13 mouse cellular contexts compared by ENCODE assay signal in genomic region chr1:119654307-119654706, GRCm38 (mm10). TPM values are rescaled to one million over a fixed set of nuclear protein-coding genes. Genes with fewer than 3 reads are reported as not detected.
DNase-seq lines count a peak whose midpoint lies in the region; ATAC-seq and TF ChIP-seq lines count a peak whose summit lies in the region.
"Had no signal": no experiment of that assay in that cellular context is flagged by ENCODE, and none has a peak within 500 bp of the region (broad histone marks: within the 10 kb centered on the region; RNA-seq: fewer than 3 reads in every experiment).

No protein-coding gene starts in this region.

- peak; percentile 37 for TF ChIP-seq CTCF in heart, postnatal 0 days (IDR thresholded peaks at IDR 0.05; ENCODE audit: low read depth)

- H3K27ac ChIP-seq in heart, postnatal 0 days (ENCODE audit: low read depth), result no peak overlapping the region
- H3K27ac ChIP-seq: limb, embryonic 15.5 days had no signal

- H3K4me1 ChIP-seq in heart, postnatal 0 days (ENCODE audit: control insufficient read depth, insufficient read depth), result no peaks in the 10 kb centered on the region
- H3K4me1 ChIP-seq: limb, embryonic 15.5 days had no signal

- H3K4me3 ChIP-seq in heart, postnatal 0 days (ENCODE audit: low read depth, low read length), result no peak overlapping the region
- H3K4me3 ChIP-seq: limb, embryonic 15.5 days had no signal

- TF ChIP-seq EP300 in heart, postnatal 0 days (IDR thresholded peaks at IDR 0.05; ENCODE audit: low read depth), result no peak

- H3K9ac ChIP-seq in heart, postnatal 0 days (replicated peaks; ENCODE audit: low read depth, low read length), result no peak overlapping the region
- H3K9ac ChIP-seq: limb, embryonic 15.5 days had no signal

- peaks cover 3% of the 10 kb centered on the region; the same call in 1 of the 2 replicates for H3K36me3 ChIP-seq in heart, postnatal 0 days (replicated peaks; ENCODE audit: control insufficient read depth, insufficient read depth, low read length)
- H3K36me3 ChIP-seq: limb, embryonic 15.5 days had no signal

- H3K4me2 ChIP-seq in heart, postnatal 0 days (ENCODE audit: low read depth, low read length), result no peak overlapping the region
- H3K4me2 ChIP-seq: limb, embryonic 15.5 days had no signal

- H3K9me3 ChIP-seq in heart, postnatal 0 days (replicated peaks; ENCODE audit: control insufficient read depth, low read length), result no peaks in the 10 kb centered on the region
- H3K9me3 ChIP-seq: limb, embryonic 15.5 days had no signal

- no peak for ATAC-seq in heart, postnatal 0 days (ENCODE audit: insufficient read depth, low read depth)
- 0 out of 2 replicates have a peak, but pooled peaks have one; percentile 22 for ATAC-seq in granulocyte monocyte progenitor cell, adult 5-6 weeks (replicated peaks; ENCODE audit: poor library complexity, severe bottlenecking)
- ATAC-seq: activated CD4-positive, CD25-positive, alpha-beta regulatory T cell, adult 4 months had no signal

- no peak for DNase-seq in heart, postnatal 0 days (ENCODE audit: low spot score)
- no peak for DNase-seq in heart, adult 8-10 months (ENCODE audit: low spot score)
- DNase-seq in lung, postnatal 10 days, result peak; percentile 7
- no peak for DNase-seq in lung, postnatal 25 days (ENCODE audit: low spot score)
- peak; percentile 49 for DNase-seq in ES-CJ7 (ENCODE audit: low read depth, low spot score)
- no peak for DNase-seq in cerebellum, postnatal 25 days
- DNase-seq in layer of hippocampus, adult 9-10 months (ENCODE audit: low spot score), result no peak
- DNase-seq: cerebellum, adult 2 months; kidney, adult 18-20 months; layer of hippocampus, postnatal 36 days had no signal

- H3K27me3 ChIP-seq in heart, postnatal 0 days (ENCODE audit: control insufficient read depth, insufficient read depth, low read length), result no peaks in the 10 kb centered on the region
- H3K27me3 ChIP-seq: limb, embryonic 15.5 days had no signal

- 71% methylated on average over 2 of the region's 2 CpGs for WGBS in heart, postnatal 0 days

RNA-seq across cellular contexts. Expression of gene Epb41l5, which starts 5.5 kb away (rescaled TPM):
- 6.3 and 6.8 TPM in 2 replicates for total RNA-seq in heart, postnatal 0 days (2014; rRNA removed; ENCODE audit: low replicate concordance)
- polyA plus RNA-seq in heart, postnatal 0 days (2015; fragmentation: Nextera tagmentation; extraction: Ambion mirVana), result 4.2 and 4.8 TPM in 2 replicates
- total RNA-seq in heart, adult 8-10 months (2022), result 1 to 10 TPM; 5.4 to 7.5 (median 5.8) TPM
- total RNA-seq in granulocyte monocyte progenitor cell, adult 5-6 weeks (2014; fragmentation: Nextera tagmentation), result 1.6 TPM in 1 of 2 replicates, not detected in the other
- total RNA-seq in granulocyte monocyte progenitor cell, adult 5-6 weeks (2017), result 0.65 TPM in 1 of 2 replicates, not detected in the other

Comparison
In these comparisons a context has a peak if more than half of its experiments do, and no peak if none do; other contexts are left out.
1. DNase-seq: peak in lung, postnatal 10 days (single experiment) and ES-CJ7 (single experiment); none in heart, postnatal 0 days (single experiment), heart, adult 8-10 months (single experiment), lung, postnatal 25 days (single experiment), cerebellum, postnatal 25 days (0 of 2) and layer of hippocampus, adult 9-10 months (single experiment).